ENCODE assay signal across 31 mouse cellular contexts in genomic region chr7:24290106-24290693, GRCm38 (mm10). TPM values are rescaled to one million over a fixed set of nuclear protein-coding genes. Genes with fewer than 3 reads are reported as not detected.
A peak's percentile ranks its signal among the peaks of the same experiment; 100 is the strongest.
DNase-seq lines count a peak whose midpoint lies in the region; ATAC-seq and TF ChIP-seq lines count a peak whose summit lies in the region.
"Had no signal": no experiment of that assay in that cellular context is flagged by ENCODE, and none has a peak within 500 bp of the region (broad histone marks: within the 10 kb centered on the region; RNA-seq: fewer than 3 reads in every experiment).

No protein-coding gene starts in this region.

- no peaks in the 10 kb centered on the region for H3K9me3 ChIP-seq in midbrain, embryonic 11.5 days (ENCODE audit: control insufficient read depth, low read length)
- H3K9me3 ChIP-seq in midbrain, embryonic 16.5 days (replicated peaks; ENCODE audit: control insufficient read depth, low read length, poor library complexity, severe bottlenecking) = no peaks in the 10 kb centered on the region
- peaks cover 28% of the 10 kb centered on the region; the same call in 1 of the 2 replicates for H3K9me3 ChIP-seq in hindbrain, embryonic 10.5 days
- H3K9me3 ChIP-seq: embryonic facial prominence, embryonic 12.5 days; embryonic facial prominence, embryonic 15.5 days had no signal

- H3K9ac ChIP-seq in midbrain, embryonic 11.5 days (ENCODE audit: low read length) = no peak overlapping the region
- H3K9ac ChIP-seq in midbrain, embryonic 16.5 days (ENCODE audit: low read depth, low read length) = no peak overlapping the region
- H3K9ac ChIP-seq: embryonic facial prominence, embryonic 12.5 days; embryonic facial prominence, embryonic 15.5 days; forebrain, postnatal 0 days; hindbrain, embryonic 14.5 days had no signal

- no peak overlapping the region for H3ac ChIP-seq in myocyte (ENCODE audit: control insufficient read depth, insufficient read length)

- no peak overlapping the region for H3K4me3 ChIP-seq in midbrain, embryonic 11.5 days (ENCODE audit: low read depth, low read length)
- H3K4me3 ChIP-seq in midbrain, embryonic 16.5 days (ENCODE audit: low read depth, low read length) = no peak overlapping the region
- no peak overlapping the region for H3K4me3 ChIP-seq in myocyte
- no peak overlapping the region for H3K4me3 ChIP-seq in hindbrain, embryonic 10.5 days
- H3K4me3 ChIP-seq: embryonic facial prominence, embryonic 12.5 days; embryonic facial prominence, embryonic 15.5 days; erythroblast, embryonic 14.5 days; gastrocnemius, adult 2 months had no signal

- peaks cover 29% of the 10 kb centered on the region for H3K36me3 ChIP-seq in midbrain, embryonic 11.5 days (ENCODE audit: control insufficient read depth, insufficient read depth, low read length)
- H3K36me3 ChIP-seq in midbrain, embryonic 16.5 days (ENCODE audit: control insufficient read depth, insufficient read depth, low read length) = peaks cover 62% of the 10 kb centered on the region
- H3K36me3 ChIP-seq in myocyte (ENCODE audit: control insufficient read depth, insufficient read depth) = no peaks in the 10 kb centered on the region
- H3K36me3 ChIP-seq in hindbrain, embryonic 10.5 days = peaks cover 85% of the 10 kb centered on the region

- no peak overlapping the region for H3K27ac ChIP-seq in midbrain, embryonic 11.5 days (ENCODE audit: low read depth, low read length)
- H3K27ac ChIP-seq in midbrain, embryonic 16.5 days (ENCODE audit: low read length) = no peak overlapping the region
- no peak overlapping the region for H3K27ac ChIP-seq in hindbrain, embryonic 10.5 days
- H3K27ac ChIP-seq: embryonic facial prominence, embryonic 12.5 days; embryonic facial prominence, embryonic 15.5 days; gastrocnemius, adult 2 months; hindbrain, embryonic 14.5 days; hindbrain, postnatal 0 days had no signal

- H3K4me1 ChIP-seq in midbrain, embryonic 11.5 days (ENCODE audit: control insufficient read depth, insufficient read depth, low read length) = no peaks in the 10 kb centered on the region
- H3K4me1 ChIP-seq in midbrain, embryonic 16.5 days (ENCODE audit: control insufficient read depth, insufficient read depth, low read length) = no peaks in the 10 kb centered on the region
- H3K4me1 ChIP-seq in hindbrain, embryonic 10.5 days (replicated peaks) = no peaks in the 10 kb centered on the region
- H3K4me1 ChIP-seq: embryonic facial prominence, embryonic 12.5 days; embryonic facial prominence, embryonic 15.5 days had no signal

- no peak for TF ChIP-seq POLR2A in myocyte (IDR thresholded peaks at IDR 0.05; ENCODE audit: insufficient read length, low read depth)

- H3K4me2 ChIP-seq in midbrain, embryonic 11.5 days = no peak overlapping the region
- no peak overlapping the region for H3K4me2 ChIP-seq in midbrain, embryonic 16.5 days (ENCODE audit: low read length)
- H3K4me2 ChIP-seq in myocyte (ENCODE audit: low read depth) = no peak overlapping the region
- H3K4me2 ChIP-seq: embryonic facial prominence, embryonic 12.5 days; embryonic facial prominence, embryonic 15.5 days; heart, embryonic 11.5 days; hindbrain, embryonic 14.5 days had no signal

- intact Hi-C loops in heart, postnatal 10 days (cut with DNase I) = no loop called here

- no peak for ATAC-seq in midbrain, embryonic 11.5 days (ENCODE audit: low FRiP score)
- ATAC-seq in midbrain, embryonic 16.5 days = no peak
- ATAC-seq: forebrain, embryonic 14.5 days; forebrain, postnatal 0 days; hindbrain, postnatal 0 days; inflammation-experienced regulatory T-cells, adult 6 months; intestine, embryonic 16.5 days; Patski had no signal

- no peaks in the 10 kb centered on the region for H3K79me2 ChIP-seq in myocyte (ENCODE audit: control insufficient read depth, insufficient read depth)

- WGBS in midbrain, embryonic 11.5 days = 95% methylated on average over 4 of the region's 4 CpGs
- 91% methylated on average over 4 of the region's 4 CpGs for WGBS in midbrain, embryonic 16.5 days
- 93% methylated on average over 4 of the region's 4 CpGs for WGBS in hindbrain, embryonic 10.5 days

- H3K27me3 ChIP-seq in midbrain, embryonic 11.5 days (ENCODE audit: control insufficient read depth, insufficient read depth, low read length) = no peaks in the 10 kb centered on the region
- no peaks in the 10 kb centered on the region for H3K27me3 ChIP-seq in midbrain, embryonic 16.5 days (ENCODE audit: control insufficient read depth, insufficient read depth, low read depth, low read length)
- no peaks in the 10 kb centered on the region for H3K27me3 ChIP-seq in myocyte (ENCODE audit: control insufficient read depth, insufficient read depth, insufficient read length)
- no peaks in the 10 kb centered on the region for H3K27me3 ChIP-seq in hindbrain, embryonic 10.5 days (ENCODE audit: insufficient read depth, poor library complexity, severe bottlenecking)
- H3K27me3 ChIP-seq: embryonic facial prominence, embryonic 12.5 days; embryonic facial prominence, embryonic 15.5 days; Patski had no signal

- DNase-seq in heart, adult 11 months = peak; percentile 60
- DNase-seq in heart, postnatal 10 days = no peak
- peak; percentile 44 for DNase-seq in midbrain, embryonic 11.5 days (ENCODE audit: low spot score, missing footprints)
- no peak for DNase-seq in hindbrain, embryonic 10.5 days (ENCODE audit: low spot score)
- DNase-seq: adrenal gland, postnatal 10 days; adrenal gland, postnatal 36 days; cerebellum, adult 18-20 months; cerebellum, adult 9-10 months; cerebellum, postnatal 25 days; forebrain, postnatal 0 days; gastrocnemius, adult 2 months; gastrocnemius, postnatal 14 days; heart, adult 18-20 months; heart, postnatal 36 days; kidney, adult 18-20 months had no signal

TF ChIP-seq in myocyte, 11 proteins besides CTCF, POLR2A, EP300 and RAD21:
- no peak for TF ChIP-seq TCF12 (IDR thresholded peaks at IDR 0.05; ENCODE audit: insufficient read depth, poor library complexity, severe bottlenecking)
- TF ChIP-seq MYOD1 (IDR thresholded peaks at IDR 0.05; ENCODE audit: control insufficient read depth in 1 of 3, insufficient read length in 2 of 3, low read depth in 2 of 3) = no peak
- TF ChIP-seq USF1 (IDR thresholded peaks at IDR 0.05; ENCODE audit: low read depth) = no peak
- TF ChIP-seq MAX (IDR thresholded peaks at IDR 0.05; ENCODE audit: low read depth) = no peak
- peak; percentile 75 for TF ChIP-seq POLR2AphosphoS2 (IDR thresholded peaks at IDR 0.05; ENCODE audit: insufficient read length, low read depth)
- TF ChIP-seq MYOG (IDR thresholded peaks at IDR 0.05; ENCODE audit: control insufficient read depth in 1 of 3, insufficient read depth in 1 of 3, insufficient read length in 2 of 3, low read depth in 2 of 3) = no peak
- no peak for TF ChIP-seq E2F4 (IDR thresholded peaks at IDR 0.05; ENCODE audit: insufficient read depth)
- TF ChIP-seq SRF (IDR thresholded peaks at IDR 0.05; ENCODE audit: control insufficient read depth, insufficient read length, low read depth) = no peak

RNA-seq across cellular contexts. Expression of gene Zfp61, which starts 10.8 kb away (rescaled TPM):
- total RNA-seq in heart, postnatal 10 days (2021) = 1 to 10 TPM; 4.0 to 5.5 TPM
- polyA plus RNA-seq in midbrain, embryonic 11.5 days (2014; fragmentation: Nextera tagmentation; extraction: Ambion mirVana) = 37.1 and 40.8 TPM in 2 replicates
- polyA plus RNA-seq in midbrain, embryonic 16.5 days (2015; fragmentation: Nextera tagmentation; extraction: Ambion mirVana) = 46.2 and 46.3 TPM in 2 replicates
- polyA plus RNA-seq in myocyte (2012; fragmentation: generic; extraction: Trizol) = 4.3 TPM
- polyA plus RNA-seq in hindbrain, embryonic 10.5 days (2016; fragmentation: Nextera tagmentation; extraction: Ambion mirVana) = 35.4 and 40.3 TPM in 2 replicates
- polyA plus RNA-seq: erythroblast, embryonic 14.5 days had no signal

RNA-seq across cellular contexts. Expression of gene Zfp93, which starts 20.0 kb away (rescaled TPM):
- 1 to 10 TPM; 3.5 to 5.0 TPM for total RNA-seq in heart, postnatal 10 days (2021)
- 7.1 and 8.8 TPM in 2 replicates for polyA plus RNA-seq in midbrain, embryonic 11.5 days (2014; fragmentation: Nextera tagmentation; extraction: Ambion mirVana)
- polyA plus RNA-seq in midbrain, embryonic 16.5 days (2015; fragmentation: Nextera tagmentation; extraction: Ambion mirVana) = 7.1 and 7.5 TPM in 2 replicates
- polyA plus RNA-seq in myocyte (2012; fragmentation: generic; extraction: Trizol) = 1.4 TPM
- 6.0 TPM in 2 replicates for polyA plus RNA-seq in hindbrain, embryonic 10.5 days (2016; fragmentation: Nextera tagmentation; extraction: Ambion mirVana)
- polyA plus RNA-seq: erythroblast, embryonic 14.5 days had no signal

RNA-seq across cellular contexts. Expression of gene Zfp94, which starts 26.3 kb away (rescaled TPM):
- 1 to 10 TPM; 2.2 to 2.5 TPM for total RNA-seq in heart, postnatal 10 days (2021)
- polyA plus RNA-seq in midbrain, embryonic 11.5 days (2014; fragmentation: Nextera tagmentation; extraction: Ambion mirVana) = 13.0 and 14.3 TPM in 2 replicates
- polyA plus RNA-seq in midbrain, embryonic 16.5 days (2015; fragmentation: Nextera tagmentation; extraction: Ambion mirVana) = 22.2 and 23.1 TPM in 2 replicates
- 2.1 TPM for polyA plus RNA-seq in myocyte (2012; fragmentation: generic; extraction: Trizol)
- polyA plus RNA-seq in hindbrain, embryonic 10.5 days (2016; fragmentation: Nextera tagmentation; extraction: Ambion mirVana) = 10.8 and 13.2 TPM in 2 replicates

RNA-seq across cellular contexts. Expression of gene Zfp108, which starts 35.6 kb away (rescaled TPM):
- 1 to 10 TPM; 1.4 to 1.7 TPM for total RNA-seq in heart, postnatal 10 days (2021)
- polyA plus RNA-seq in midbrain, embryonic 11.5 days (2014; fragmentation: Nextera tagmentation; extraction: Ambion mirVana) = 2.5 and 2.7 TPM in 2 replicates
- 6.7 and 6.9 TPM in 2 replicates for polyA plus RNA-seq in midbrain, embryonic 16.5 days (2015; fragmentation: Nextera tagmentation; extraction: Ambion mirVana)
- polyA plus RNA-seq in myocyte (2012; fragmentation: generic; extraction: Trizol) = 0.38 TPM
- 2.3 and 2.6 TPM in 2 replicates for polyA plus RNA-seq in hindbrain, embryonic 10.5 days (2016; fragmentation: Nextera tagmentation; extraction: Ambion mirVana)
- polyA plus RNA-seq: erythroblast, embryonic 14.5 days had no signal

RNA-seq across cellular contexts. Expression of gene Tescl, which starts 43.5 kb away (rescaled TPM):
- under 1 TPM in 1 of 2 experiments, not detected in 1; 0.31 TPM for total RNA-seq in heart, postnatal 10 days (2021)
- 0.26 TPM in 1 of 2 replicates, not detected in the other for polyA plus RNA-seq in midbrain, embryonic 11.5 days (2014; fragmentation: Nextera tagmentation; extraction: Ambion mirVana)
- polyA plus RNA-seq in midbrain, embryonic 16.5 days (2015; fragmentation: Nextera tagmentation; extraction: Ambion mirVana) = 0.29 TPM in 1 of 2 replicates, not detected in the other
- 0.05 TPM for polyA plus RNA-seq in myocyte (2012; fragmentation: generic; extraction: Trizol)
- polyA plus RNA-seq in hindbrain, embryonic 10.5 days (2016; fragmentation: Nextera tagmentation; extraction: Ambion mirVana) = 0.25 TPM in 1 of 2 replicates, not detected in the other
- total RNA-seq: common myeloid progenitor, adult 5-6 weeks; forebrain, postnatal 0 days; gastrocnemius, adult 2 months; gastrocnemius, postnatal 14 days; heart, postnatal 36 days; hindbrain, postnatal 0 days had no signal
- polyA plus RNA-seq: embryonic facial prominence, embryonic 15.5 days; erythroblast, embryonic 14.5 days; forebrain, postnatal 0 days; frontal cortex, adult 2 months; heart, embryonic 11.5 days; heart, embryonic 14.5 days; hindbrain, embryonic 11.5 days; inflammation-experienced regulatory T-cells, adult 6 months; intestine, embryonic 16.5 days; Patski had no signal

Comparison
In these comparisons a context has a peak if more than half of its experiments do, and no peak if none do; other contexts are left out.
1. DNase-seq: peak in heart, adult 11 months (single experiment) and midbrain, embryonic 11.5 days (single experiment); none in heart, postnatal 10 days (0 of 2) and hindbrain, embryonic 10.5 days (single experiment).